Mouse (Mus musculus) monocyte, adult 2 months (primary cell): ENCODE measurements at regions not wholly inside any gene's neighbourhood (a gene's known extent, or its start where the extent isn't known, plus 50 kb on each side); places are given as distances from the start of the nearest gene placed in this dataset.
"Not testable (repeated sequence)": the region's sequence is repeated elsewhere in the genome, so short reads cannot be mapped to it uniquely, and the experiment has no call there.

Source experiments
- DNase-seq, 2 experiments: peaks; one replicate each; pipeline ENCODE4 v3.0.0; 2022; ENCODE audit warnings: low spot score in 2 of 2, low read depth in 1 of 2

DNA sequence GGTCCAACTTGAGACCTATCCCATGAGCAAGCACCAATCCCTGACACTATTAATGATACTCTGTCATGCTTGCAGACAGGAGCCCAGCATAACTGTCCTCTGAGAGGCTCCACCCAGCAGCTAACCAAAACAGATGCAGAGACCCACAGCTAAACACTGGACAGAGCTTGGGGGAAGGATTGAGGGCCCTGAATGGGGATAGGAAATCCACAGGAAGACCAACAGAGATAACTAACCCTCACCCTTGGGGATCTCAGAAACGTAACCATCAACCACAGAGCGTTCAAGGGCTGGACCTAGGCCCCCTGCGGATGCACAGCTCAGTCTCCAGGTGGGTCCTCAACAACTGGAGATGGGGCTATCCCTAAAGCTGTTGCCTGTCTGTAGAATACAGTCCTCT is 93.7 kb downstream of the Cd24a start:
- DNase-seq, result no peak

DNA sequence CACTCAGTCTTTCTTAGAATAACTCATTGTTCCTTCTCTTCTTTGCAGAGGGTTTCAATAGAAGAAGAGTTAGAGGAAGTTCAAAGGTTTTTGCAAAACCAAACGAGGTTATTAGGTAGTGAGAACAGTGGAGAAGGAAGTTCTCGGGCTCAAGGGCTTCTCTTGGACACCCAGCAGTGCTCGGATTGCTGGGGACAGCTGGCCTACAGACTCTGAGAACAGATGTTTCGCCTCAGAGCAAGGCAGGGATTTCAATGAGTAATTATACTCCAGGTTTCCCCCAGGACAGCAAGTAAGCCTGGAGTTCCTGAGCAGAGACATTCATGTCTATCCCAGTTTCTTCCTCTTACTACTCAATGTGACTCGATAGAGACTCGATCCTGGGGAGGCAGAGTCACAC is 94.4 kb downstream of the Cd24a start:
- peak in 1 of 2 experiments; percentile 4 for DNase-seq

DNA sequence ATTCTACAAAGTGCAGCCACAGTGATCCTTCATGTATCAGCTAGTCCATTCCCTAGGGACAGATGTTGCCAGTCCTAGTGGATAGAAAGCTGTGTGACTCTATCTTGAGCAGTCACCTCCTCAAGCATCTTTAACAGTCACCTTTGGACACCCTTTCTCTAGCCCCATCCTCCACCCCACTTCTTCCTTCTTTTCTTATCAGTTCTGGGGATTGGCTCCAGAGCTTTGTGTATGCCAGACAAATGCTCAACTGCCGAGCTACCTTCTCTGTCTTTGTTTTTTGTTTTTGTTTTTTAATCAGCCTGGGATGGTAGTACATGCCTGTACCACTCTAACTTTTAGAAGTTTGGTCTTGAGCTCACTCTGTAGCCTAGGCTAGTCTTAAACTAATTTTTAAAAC is 96.7 kb downstream of the Cd24a start:
- no peak for DNase-seq

DNA sequence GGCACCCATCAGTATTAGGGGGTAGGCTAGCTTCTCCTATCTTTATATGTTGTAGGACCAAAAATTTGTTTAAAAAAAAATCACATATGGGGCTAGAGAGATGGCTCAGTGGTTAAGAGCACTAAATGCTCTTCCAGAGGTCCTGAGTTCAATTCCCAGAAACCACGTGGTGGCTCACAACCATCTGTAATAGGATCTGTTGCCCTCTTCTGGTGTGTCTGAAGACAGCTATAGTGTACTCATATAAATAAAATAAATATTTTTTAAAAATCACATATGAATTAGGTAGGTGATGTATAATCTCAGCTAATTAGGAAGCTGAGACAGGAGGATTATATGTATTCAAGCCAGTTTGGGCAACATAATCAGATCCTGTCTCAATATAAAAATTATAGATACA is 97.4 kb downstream of the Cd24a start:
- DNase-seq, result not testable (repeated sequence)

DNA sequence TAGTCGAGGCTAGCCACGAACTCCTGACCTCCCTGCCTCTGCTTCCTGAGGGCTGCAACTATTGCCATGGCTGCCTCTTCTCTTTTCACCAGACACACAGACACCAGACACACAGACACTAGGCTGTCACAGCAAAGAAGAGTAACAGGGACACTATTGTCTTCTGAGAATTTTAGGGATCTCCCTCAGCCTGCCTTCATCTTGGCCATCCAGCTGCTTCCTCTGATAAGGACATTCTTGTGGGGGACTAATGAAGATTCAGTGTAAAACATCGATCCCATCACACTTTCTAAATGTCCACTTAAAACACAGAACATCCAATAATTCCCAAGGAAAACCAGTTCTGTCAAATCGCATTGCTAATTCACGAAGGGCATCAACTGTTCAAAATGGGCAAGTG is 98.2 kb downstream of the Cd24a start:
- DNase-seq, result no peak

DNA sequence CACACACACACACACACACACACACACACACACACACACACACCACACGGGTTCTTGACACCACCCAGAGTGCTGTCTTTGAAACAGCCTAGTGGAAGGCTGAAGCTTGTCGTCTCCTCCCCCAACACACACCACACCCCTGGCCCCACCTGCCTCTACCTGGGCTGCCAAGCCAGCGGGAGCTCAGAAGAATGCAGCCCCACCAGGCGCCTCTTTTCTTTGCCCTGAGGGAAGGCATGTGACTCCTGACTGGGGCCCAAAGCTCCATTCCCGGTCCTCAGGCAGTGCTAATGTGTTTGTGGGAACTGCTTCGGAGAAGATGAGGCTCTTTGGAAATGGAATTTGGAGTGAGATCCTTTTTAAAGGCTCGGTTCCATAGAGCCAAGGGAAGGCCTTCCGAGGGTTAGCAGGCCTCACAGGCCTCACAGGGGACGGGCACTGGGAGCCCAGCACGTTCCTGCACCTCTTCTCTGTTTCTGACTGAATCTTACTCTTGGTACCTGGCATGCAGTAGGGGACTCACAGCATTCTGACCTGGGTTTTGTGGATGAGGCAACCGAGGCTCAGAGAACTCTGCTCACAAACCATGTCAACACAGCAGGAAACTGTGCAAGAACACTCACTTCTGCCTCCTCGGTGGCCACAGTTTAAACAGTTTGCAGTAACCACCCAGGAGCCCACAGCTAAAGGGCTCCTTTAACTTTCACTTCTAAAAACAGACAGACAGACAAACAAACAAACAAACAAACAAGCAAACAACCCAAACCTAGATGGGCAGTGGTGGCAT is 106.4 kb downstream of the Cd24a start:
- DNase-seq, result no peak

DNA sequence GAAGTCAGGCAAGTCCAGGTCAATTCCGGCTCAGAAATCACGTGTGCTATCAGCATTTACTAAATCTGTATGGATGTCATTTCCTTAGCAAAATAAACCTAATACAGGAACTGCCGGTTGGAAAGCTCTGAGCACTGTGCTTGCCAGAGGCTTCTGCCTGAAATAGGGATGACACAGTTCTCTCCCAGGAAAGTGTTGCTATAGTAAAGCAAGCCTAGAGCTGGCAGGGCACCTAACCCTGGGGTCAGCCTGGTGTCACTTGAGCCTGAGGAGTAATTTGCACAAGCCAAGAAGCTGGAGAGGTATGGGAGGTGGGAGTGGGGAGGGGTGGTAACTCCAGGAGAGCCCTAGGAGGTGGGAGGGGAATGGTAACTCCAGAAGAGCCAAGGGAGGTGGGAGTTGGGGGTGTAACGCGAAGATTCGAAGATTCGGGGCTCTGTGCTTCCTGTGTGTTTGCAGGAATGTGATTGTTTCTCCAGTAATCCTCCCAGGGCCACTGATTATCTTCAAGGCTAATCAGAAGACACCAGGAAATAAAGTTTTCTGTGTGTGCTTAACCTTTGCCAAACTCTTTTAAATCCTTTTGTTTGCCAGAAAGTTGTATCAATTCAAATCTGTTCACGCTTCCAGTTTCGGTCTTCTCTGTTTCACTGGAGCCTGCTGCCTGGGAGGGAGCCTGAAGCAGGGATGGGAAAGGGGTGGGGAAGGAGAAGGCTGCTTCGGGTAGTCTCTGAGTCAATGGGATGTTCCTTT is 111.3 kb downstream of the Cd24a start:
- no peak for DNase-seq

DNA sequence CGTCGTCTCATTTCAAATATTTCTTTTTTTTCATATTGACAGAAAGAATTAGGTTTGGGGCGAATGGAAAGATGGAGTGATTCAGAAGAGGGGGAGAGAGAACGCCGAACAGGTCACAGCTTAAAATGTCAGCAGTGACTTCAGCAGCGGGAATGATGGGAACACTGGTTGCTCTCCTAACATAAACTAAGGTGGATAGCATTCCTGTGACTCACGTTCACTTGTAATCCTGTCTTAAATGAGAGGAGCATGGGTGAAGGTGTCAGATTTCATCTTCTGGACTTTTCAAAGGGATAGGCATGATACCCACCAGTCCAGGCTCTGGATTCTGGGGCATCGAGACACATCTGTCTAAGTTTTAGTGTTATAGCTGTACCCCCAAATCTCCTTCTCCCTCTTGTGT is 111.8 kb downstream of the Cd24a start:
- no peak for DNase-seq

DNA sequence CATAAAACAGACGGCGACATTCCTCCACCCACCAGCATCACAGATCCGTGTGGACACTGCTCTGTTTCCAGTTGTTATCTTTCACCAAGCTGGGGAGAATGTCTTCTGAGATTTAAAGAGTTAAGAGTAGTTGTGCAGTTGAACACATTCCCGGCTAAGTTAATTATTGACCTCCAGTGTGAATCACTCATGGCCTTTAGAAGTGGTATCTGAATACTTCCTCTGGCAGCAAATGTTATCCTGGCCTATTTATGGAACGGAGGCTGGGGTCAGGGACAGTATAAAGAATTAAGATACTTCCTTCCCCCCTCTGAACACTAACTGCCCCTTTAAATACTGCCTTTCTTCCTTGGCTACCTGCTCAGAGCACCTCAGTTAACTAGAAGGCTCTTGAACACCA is 115.9 kb downstream of the Cd24a start:
- no peak for DNase-seq

DNA sequence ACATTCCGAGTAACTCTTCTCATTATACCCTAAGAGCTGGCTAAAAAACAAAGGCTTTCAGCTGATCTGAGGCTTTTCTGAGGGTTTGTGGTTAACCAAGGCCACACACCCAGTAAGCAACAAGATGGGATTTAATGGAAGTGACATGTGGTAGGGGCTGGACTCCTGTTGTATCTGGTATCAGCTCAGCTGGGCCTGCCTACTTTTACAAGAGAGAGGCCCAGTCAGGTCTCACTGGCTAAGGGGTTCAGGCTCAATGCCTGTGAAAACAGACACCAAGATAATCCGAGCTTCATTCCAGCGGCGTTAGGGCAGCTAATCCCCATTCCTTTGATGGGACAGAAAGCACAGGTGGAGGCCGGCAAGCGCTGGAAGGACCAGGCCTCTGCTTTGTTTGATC is 116.4 kb downstream of the Cd24a start:
- DNase-seq, result no peak

DNA sequence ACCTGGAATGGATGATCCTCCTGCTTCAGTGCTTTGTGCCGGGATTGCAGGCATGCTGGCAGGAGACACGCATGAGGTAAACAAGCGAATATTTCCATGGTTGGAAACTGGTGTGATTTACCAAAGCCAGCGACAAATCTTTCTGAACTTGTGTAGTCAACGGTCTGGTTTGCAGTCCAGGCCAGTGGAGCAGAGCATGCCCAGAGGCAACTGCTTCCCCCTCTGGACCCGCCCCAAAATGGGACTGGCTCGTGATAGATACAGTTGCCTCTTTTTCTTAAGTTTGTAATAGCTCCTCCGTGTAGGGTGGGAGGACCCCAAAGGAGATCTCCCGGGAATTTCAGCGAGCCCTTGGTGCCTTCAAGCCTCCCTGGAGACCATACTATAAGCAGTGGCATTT is 117.4 kb downstream of the Cd24a start:
- DNase-seq, result no peak

DNA sequence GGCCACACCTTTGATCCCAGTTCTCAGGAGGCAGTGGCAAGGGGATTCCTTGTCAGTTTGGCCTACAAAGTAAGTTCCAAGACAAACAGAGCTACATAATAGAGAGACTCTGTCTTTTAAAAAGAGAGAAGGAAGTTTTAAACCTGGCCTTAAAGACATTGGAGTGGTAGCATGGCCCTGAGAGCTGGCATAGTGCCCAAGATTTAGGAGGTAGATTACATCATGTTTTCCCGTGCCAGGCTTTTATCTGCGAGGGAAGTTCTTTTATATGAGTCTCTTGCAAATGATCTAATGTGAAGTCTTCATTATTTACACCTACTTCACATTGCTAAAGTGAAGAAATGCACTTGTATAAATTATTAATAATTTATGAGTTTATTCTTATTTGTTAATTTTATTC is 119.8 kb downstream of the Cd24a start:
- no peak for DNase-seq

DNA sequence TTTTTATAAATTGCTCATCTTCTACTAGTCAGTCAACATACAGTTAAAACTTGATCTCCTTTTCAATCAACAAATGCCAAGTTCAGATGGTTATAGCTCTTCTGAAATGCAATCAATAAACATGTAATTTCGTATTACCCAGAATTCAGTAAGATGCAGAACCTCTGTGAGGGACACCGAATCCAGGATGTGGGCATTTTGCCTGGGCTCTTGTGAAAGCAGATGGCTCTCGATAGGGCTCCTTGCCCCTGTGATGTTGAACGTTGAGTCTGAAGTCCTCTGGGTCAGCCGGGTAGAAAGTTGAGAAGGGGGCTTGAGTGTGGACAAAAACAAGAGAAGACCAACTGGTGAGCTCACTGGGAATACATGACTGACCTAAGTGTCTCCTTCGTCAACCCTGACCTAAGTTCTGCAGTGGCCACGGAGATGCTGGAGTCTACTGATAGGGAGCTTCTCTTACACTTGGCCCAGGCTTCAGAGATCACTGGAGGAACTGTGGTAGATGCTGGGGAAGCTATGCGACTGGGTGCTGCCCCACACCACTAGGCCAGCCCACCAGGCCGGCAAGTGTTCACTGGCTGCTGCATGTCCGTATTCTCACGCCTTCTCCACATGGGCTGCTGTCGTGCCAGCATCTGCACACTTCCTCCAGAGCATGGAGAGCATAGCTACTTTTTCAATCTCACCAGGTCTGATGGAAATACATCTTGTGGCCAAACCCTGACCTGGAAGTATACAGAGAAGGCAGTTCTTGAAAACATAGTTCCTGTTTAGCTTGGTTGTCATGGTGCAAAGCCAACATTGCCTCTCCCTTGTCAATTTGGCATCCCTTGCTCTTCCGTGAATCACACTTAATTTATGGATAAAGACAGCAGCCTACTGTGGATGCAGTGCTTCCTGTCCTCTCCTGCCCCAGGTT is 122.5 kb downstream of the Cd24a start:
- DNase-seq, result no peak

DNA sequence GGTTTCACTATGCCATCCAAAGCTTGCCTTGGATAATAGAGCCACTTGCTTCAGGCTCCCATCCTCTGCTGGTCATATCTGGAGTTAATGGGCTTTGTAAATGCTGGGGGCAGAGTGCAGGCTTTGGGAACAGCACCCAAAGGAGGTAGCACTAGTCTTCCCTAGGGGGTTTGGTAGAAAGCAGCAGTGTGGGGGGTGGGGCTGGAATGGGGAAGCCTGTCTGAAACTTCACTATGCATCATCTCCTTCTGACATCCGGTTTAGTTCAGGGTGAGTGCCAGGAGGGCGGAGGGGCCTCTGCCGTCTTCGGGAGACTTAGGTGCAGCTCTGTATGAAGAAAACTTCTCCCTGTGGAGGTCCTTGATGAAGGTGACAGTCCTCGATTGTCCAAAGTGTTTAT is 124.8 kb downstream of the Cd24a start:
- no peak for DNase-seq

DNA sequence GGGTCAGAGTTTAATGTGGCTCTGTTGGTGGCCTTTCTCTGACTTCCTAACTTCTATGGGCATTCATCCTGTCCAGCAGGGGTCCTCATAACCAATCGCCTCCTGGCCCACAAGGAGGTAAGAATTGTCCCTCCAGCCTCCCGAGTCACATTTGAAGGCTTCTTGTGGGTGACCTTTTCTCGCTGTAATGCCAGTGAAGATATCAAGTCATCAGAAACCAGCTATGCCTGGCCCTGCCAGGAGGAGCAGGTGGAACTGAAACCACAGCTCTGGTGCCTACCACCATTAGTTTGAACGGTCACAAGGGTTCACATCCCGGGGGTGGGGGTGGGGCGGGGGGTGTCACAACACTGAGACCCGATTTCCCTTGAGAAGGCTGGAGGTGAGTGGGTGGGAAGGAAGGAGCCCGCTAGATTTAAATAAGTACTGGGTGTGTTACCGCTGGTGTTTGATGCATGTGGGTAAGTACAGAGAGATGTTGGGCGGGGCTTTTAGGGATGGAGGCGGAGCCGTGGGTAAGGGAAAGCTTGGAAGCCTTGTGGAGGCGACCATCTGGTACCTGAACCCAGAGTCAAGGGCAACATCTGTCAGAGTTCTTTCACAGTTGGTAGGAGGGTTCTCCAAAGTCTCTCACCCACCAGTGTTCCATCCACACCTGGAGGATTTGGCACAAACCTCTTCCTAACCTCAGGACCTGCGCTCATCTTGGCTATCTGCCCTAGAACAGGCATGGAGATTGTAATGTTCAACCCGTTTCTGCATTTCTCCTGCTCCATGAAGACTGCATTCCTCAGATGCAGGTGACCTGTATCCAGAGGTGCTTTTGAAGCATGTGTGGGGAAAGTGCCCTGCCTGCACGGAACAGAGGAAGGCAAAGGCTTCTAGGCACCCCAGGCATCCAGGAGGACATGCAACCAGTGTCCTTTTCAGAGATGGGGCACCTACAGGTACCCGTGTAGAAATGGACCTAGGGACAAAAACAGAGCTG is 128.2 kb downstream of the Cd24a start:
- DNase-seq, result no peak

DNA sequence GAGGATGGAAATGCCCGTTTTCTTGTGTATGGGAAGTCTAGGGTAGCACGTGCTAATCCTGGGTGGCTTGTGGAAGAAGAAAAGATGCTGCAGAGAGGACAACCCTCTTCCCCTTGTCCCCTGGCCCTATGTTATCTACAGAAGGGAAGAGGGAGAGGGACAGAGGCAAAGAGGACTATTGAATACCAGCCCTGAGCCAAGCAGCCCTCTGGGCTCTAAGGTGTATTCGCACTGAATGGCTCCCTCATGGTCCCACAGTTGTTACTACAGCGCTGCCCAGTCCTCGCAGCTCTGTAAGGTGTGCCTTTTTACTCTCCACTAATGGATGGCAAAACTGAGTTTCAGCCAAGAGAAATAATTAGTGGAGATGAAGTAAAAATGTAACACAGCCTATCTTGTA is 128.9 kb downstream of the Cd24a start:
- no peak for DNase-seq

DNA sequence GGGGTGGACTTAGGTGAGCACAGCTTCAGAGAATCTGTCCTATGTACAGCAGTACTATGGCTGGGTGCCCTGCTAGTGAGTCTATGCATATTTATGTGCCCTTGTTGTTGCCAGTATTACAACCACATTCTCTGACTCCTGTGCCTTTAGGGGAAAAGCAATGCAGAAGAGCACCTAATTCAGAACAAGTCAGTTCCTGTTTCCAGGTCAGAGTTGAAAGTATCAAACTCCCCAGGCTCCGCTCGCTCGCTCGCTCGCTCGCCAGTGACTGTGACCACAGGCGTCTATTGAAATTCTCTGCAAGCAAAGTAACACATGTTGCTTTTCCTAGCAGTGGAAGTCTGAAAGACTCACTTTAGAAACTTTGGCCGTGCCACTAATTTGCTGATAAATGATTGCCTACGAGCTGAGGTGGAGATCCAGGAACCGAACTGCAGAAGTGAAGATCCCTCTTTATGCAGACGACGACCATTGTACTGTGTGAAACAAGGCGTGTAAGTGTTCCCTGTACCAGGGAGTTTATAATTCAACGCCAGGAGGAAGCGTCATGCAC is 129.8 kb downstream of the Cd24a start:
- DNase-seq, result no peak

DNA sequence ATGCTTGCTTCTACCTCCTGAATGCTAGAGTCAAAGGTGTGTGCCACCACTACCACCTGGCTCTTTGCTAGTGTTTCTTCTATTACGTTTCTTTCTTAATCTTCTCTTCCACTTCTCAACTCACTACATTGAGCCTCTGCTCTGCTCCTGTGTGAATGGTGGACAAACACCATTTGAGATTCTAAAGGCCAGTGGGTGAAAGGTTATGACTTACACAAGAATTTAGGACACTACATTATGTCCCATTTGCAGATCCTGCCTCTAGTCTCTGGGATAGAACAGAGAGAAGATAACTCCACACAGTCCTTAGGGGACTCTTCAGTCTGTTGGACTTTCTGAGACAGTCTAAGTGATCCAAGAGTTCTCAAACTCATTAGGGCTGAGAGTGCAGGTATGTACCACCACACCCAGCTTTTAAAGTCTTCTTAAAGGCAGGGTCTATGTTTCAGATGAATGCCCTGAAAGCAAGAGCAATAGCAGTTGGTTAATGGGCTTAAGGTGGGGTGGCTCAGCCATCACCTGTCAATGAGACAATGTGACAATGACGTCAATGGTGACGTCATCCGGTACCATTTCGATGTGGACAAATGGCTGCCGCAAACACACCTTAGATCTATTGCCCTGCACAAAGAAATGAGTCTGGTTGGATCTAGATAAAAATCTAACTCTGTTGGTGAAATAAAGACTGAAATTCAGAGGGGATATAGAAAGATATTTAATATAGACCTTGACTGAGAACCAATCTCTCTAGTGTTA is 131.4 kb downstream of the Cd24a start:
- no peak for DNase-seq

DNA sequence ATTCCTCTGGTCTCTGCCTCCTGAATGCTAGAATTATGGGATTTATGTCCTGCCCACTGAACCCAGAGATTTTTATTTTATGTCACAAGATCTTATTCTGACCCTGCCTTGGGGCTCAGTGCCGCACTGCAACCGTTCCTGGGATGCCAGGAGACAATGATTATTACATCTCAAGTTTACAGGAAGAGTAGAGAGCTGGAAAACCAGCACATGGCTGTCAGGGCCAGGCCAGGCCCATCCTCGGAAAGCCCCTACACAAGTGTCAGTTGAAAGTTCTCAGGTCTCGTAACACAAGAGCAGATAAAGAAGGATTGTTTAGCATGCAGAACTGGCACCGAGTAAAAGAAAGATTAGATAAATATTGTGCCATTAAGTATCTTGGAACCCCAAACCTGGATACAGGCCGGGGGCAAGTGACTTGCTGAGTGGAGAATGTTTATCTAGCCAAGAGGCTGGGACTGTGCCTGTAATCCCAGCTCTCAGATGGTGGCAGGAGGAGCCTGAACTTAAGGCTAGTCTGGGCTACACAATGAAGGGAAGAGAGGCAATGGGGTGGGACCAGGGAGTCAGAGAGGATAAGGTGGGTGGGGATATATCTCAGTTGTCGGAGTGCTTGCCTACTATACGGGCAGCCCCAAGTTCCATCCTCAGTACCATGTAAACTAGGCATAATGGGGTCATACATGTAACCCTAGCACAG is 132.3 kb downstream of the Cd24a start:
- DNase-seq, result no peak
